Mouse (Mus musculus): ENCODE data around the gene Gpc6. TPM values are rescaled to one million over a fixed set of nuclear protein-coding genes. Genes with fewer than 3 reads are reported as not detected.

Gpc6 gene
- polyA plus RNA-seq, 1 experiment, result 61.9 TPM

GRCm38 (mm10) chr14:116927341-116928315 lies 2.5 kb downstream of the Gpc6 start:
- TF ChIP-seq POLR2A (IDR thresholded peaks at IDR 0.05; ENCODE audit: low read depth, low read length) (no peak), CTCF (IDR thresholded peaks at IDR 0.05; ENCODE audit: borderline replicate concordance, insufficient read depth, low read length) (no peak)
- Histone ChIP-seq H3K4me1 (ENCODE audit: control insufficient read depth, insufficient read depth, low read length) (peaks cover 8% of the 10 kb centered on the region), H3K4me3 (ENCODE audit: insufficient read depth, low read length) (peak overlapping the region; percentile 53), H3K27ac (ENCODE audit: insufficient read depth, low read length) (peak overlapping the region; percentile 93)

- Histone ChIP-seq H3K4me3 (ENCODE audit: insufficient read depth, low read length) (peak overlapping the region; percentile 48; the same call in 1 of the 2 replicates), H3K4me1 (ENCODE audit: control insufficient read depth, insufficient read depth, low read length) (peaks cover 8% of the 10 kb centered on the region), H3K27ac (ENCODE audit: insufficient read depth, low read length) (peak overlapping the region; percentile 97)
- TF ChIP-seq POLR2A (IDR thresholded peaks at IDR 0.05; ENCODE audit: low read depth, low read length) (0 out of 2 replicates have a peak, but pooled peaks have one; percentile 4), CTCF (IDR thresholded peaks at IDR 0.05; ENCODE audit: borderline replicate concordance, insufficient read depth, low read length) (no peak)
Observed at GRCm38 (mm10) chr14:116928395-116928794, 3.3 kb downstream of the Gpc6 start.

GRCm38 (mm10) chr14:116928796-116929529 lies 3.8 kb downstream of the Gpc6 start:
- H3K4me1 ChIP-seq (ENCODE audit: control insufficient read depth, insufficient read depth, low read length), result peaks cover 8% of the 10 kb centered on the region
- TF ChIP-seq CTCF (IDR thresholded peaks at IDR 0.05; ENCODE audit: borderline replicate concordance, insufficient read depth, low read length), result no peak
- no peak for TF ChIP-seq POLR2A (IDR thresholded peaks at IDR 0.05; ENCODE audit: low read depth, low read length)
- H3K27ac ChIP-seq (ENCODE audit: insufficient read depth, low read length), result peak overlapping the region; percentile 97
- no peak overlapping the region for H3K4me3 ChIP-seq (ENCODE audit: insufficient read depth, low read length)

- Histone ChIP-seq H3K4me1 (ENCODE audit: control insufficient read depth, insufficient read depth, low read length) (peaks cover 6% of the 10 kb centered on the region), H3K27ac (ENCODE audit: insufficient read depth, low read length) (no peak overlapping the region), H3K4me3 (ENCODE audit: insufficient read depth, low read length) (no peak overlapping the region)
- TF ChIP-seq POLR2A (IDR thresholded peaks at IDR 0.05; ENCODE audit: low read depth, low read length), result no peak
- TF ChIP-seq CTCF (IDR thresholded peaks at IDR 0.05; ENCODE audit: borderline replicate concordance, insufficient read depth, low read length), result no peak
Observed at GRCm38 (mm10) chr14:116933825-116934224, 8.7 kb downstream of the Gpc6 start.

- Histone ChIP-seq H3K4me1 (ENCODE audit: control insufficient read depth, insufficient read depth, low read length) (peaks cover 3% of the 10 kb centered on the region; the same call in 1 of the 2 replicates), H3K4me3 (ENCODE audit: insufficient read depth, low read length) (no peak overlapping the region), H3K27ac (ENCODE audit: insufficient read depth, low read length) (no peak overlapping the region)
- TF ChIP-seq CTCF (IDR thresholded peaks at IDR 0.05; ENCODE audit: borderline replicate concordance, insufficient read depth, low read length), result peak; percentile 27; the same call in 1 of the 2 replicates
- TF ChIP-seq POLR2A (IDR thresholded peaks at IDR 0.05; ENCODE audit: low read depth, low read length), result no peak
Observed at GRCm38 (mm10) chr14:116937910-116938560, 12.9 kb downstream of the Gpc6 start.

GRCm38 (mm10) chr14:116938735-116939134 lies 13.6 kb downstream of the Gpc6 start:
- Histone ChIP-seq H3K4me3 (ENCODE audit: insufficient read depth, low read length) (no peak overlapping the region), H3K4me1 (ENCODE audit: control insufficient read depth, insufficient read depth, low read length) (peaks cover 3% of the 10 kb centered on the region; the same call in 1 of the 2 replicates), H3K27ac (ENCODE audit: insufficient read depth, low read length) (no peak overlapping the region)
- no peak for TF ChIP-seq POLR2A (IDR thresholded peaks at IDR 0.05; ENCODE audit: low read depth, low read length)
- no peak for TF ChIP-seq CTCF (IDR thresholded peaks at IDR 0.05; ENCODE audit: borderline replicate concordance, insufficient read depth, low read length)

- TF ChIP-seq CTCF (IDR thresholded peaks at IDR 0.05; ENCODE audit: borderline replicate concordance, insufficient read depth, low read length) (no peak), POLR2A (IDR thresholded peaks at IDR 0.05; ENCODE audit: low read depth, low read length) (no peak)
- Histone ChIP-seq H3K4me3 (ENCODE audit: insufficient read depth, low read length) (no peak overlapping the region), H3K4me1 (ENCODE audit: control insufficient read depth, insufficient read depth, low read length) (peaks cover 3% of the 10 kb centered on the region; the same call in 1 of the 2 replicates), H3K27ac (ENCODE audit: insufficient read depth, low read length) (no peak overlapping the region)
Observed at GRCm38 (mm10) chr14:116939561-116939960, 14.4 kb downstream of the Gpc6 start.

- H3K27ac ChIP-seq (ENCODE audit: insufficient read depth, low read length), result no peak overlapping the region
- TF ChIP-seq POLR2A (IDR thresholded peaks at IDR 0.05; ENCODE audit: low read depth, low read length), result no peak
- no peak for TF ChIP-seq CTCF (IDR thresholded peaks at IDR 0.05; ENCODE audit: borderline replicate concordance, insufficient read depth, low read length)
- H3K4me1 ChIP-seq (ENCODE audit: control insufficient read depth, insufficient read depth, low read length), result peaks cover 3% of the 10 kb centered on the region; the same call in 1 of the 2 replicates
- no peak overlapping the region for H3K4me3 ChIP-seq (ENCODE audit: insufficient read depth, low read length)
Observed at GRCm38 (mm10) chr14:116941772-116942171, 16.7 kb downstream of the Gpc6 start.

GRCm38 (mm10) chr14:116943751-116944150 lies 18.6 kb downstream of the Gpc6 start:
- peaks cover 10% of the 10 kb centered on the region for H3K4me1 ChIP-seq (ENCODE audit: control insufficient read depth, insufficient read depth, low read length)
- H3K27ac ChIP-seq (ENCODE audit: insufficient read depth, low read length), result no peak overlapping the region
- TF ChIP-seq CTCF (IDR thresholded peaks at IDR 0.05; ENCODE audit: borderline replicate concordance, insufficient read depth, low read length) (no peak), POLR2A (IDR thresholded peaks at IDR 0.05; ENCODE audit: low read depth, low read length) (no peak)

More at GRCm38 (mm10) chr14:116943751-116944150, 18.6 kb downstream of the Gpc6 start:
- no peak overlapping the region for H3K4me3 ChIP-seq (ENCODE audit: insufficient read depth, low read length)
